Mouse (Mus musculus) ES-E14 (cell line): ENCODE results near the gene Chmp2a.

Experiments
- CHD2 ChIP-seq: IDR thresholded peaks from 2 replicates; pipeline ENCODE4 v1.6.1; 2014; ENCODE audit warnings: mild to moderate bottlenecking, low read depth, low read length, inconsistent platforms
- HCFC1 ChIP-seq: IDR thresholded peaks from 2 replicates; pipeline ENCODE4 v1.6.1; 2012; ENCODE audit warnings: low read length, inconsistent platforms, borderline replicate concordance; ENCODE audit not compliant: insufficient read depth
- MAFK ChIP-seq: IDR thresholded peaks from 2 replicates; pipeline ENCODE4 v1.6.1; 2014; ENCODE audit warnings: mild to moderate bottlenecking, low read depth, low read length, inconsistent platforms; ENCODE audit not compliant: insufficient read depth
- ZC3H11A ChIP-seq: IDR thresholded peaks from 2 replicates; pipeline ENCODE4 v1.6.1; 2012; ENCODE audit warnings: low read depth, mild to moderate bottlenecking, inconsistent platforms, low read length, borderline replicate concordance
- ZNF384 ChIP-seq: IDR thresholded peaks from 2 replicates; pipeline ENCODE4 v1.6.1; 2012; ENCODE audit warnings: low read depth, low read length, inconsistent platforms

DNA sequence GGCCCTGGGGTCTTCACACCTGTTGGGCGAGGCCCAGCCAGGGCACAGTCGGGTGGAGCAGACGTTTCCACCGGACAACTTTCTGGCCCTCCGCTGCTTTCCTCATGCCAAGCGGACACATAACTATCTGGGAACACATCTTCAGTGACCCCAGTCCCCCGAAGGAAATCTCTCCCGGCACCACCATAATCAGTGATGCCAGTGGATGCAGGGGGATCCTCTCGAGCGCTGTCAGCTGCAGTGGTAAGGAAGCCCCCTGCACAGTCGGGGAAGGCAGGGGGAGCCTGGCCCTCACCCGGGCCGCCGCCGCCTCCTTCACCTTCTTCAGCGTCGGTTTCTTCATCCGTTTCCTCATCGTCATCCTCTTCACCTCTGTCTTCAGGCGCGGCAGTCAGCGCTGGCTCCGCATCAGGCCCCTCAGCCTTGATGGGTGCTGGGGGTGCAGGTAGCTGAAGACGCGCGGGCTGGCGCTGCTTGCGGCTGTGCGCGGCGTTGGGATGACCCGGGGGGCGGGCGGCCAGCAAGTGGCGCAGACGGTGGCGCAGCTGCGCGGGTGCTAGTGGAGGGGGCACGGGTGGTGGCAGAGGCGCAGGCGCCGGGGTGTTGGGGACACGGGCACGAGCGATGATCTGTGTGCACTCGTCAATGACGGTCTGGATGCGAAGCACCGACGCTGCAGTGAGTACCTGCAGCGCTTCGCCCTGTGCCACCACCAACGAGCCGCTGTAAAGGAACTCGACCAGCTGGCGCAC is 27.1 kb downstream of the Chmp2a start:
- TF ChIP-seq ZNF384 = no peak
- no peak for TF ChIP-seq HCFC1
- no peak for TF ChIP-seq ZC3H11A
- no peak for TF ChIP-seq CHD2
- TF ChIP-seq MAFK = no peak
